Mouse (Mus musculus): ENCODE results near the gene Gm14151.
"Not testable (repeated sequence)": the region's sequence is repeated elsewhere in the genome, so short reads cannot be mapped to it uniquely, and the experiment has no call there.

Gene Gm14151

GRCm38 (mm10) chr2:151092250-151092649 is at the start of gene Gm14151:
Gene Gm14151, minus strand, starts transcription at chr2:151092350.
- DNase-seq: not testable (repeated sequence)

GRCm38 (mm10) chr2:151097945-151098344 is 5.8 kb upstream of the Gm14151 start, which contains the start of gene Gm14147:
Gene Gm14147, plus strand, starts transcription at chr2:151098245.
- not testable (repeated sequence) for DNase-seq

DNA sequence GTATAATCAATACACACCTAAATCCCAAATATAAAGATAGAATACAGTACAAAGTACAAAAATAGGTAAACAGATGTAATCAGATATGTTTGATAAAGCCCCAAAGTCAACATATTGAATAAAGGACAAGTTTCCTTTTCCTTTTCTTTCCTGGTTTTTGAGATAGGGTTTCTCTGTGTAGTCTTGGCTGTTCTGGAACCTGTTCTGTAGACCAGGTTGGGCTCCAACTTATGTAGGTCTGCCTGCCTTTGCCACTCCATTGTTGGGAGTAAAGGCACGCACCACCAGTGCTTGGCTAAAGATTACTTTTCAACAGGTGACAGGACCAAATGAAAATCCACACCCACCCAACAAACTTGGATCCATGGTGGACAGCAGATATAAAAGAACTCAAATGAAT is 35.5 kb downstream of the Gm14151 start:
- no peak for DNase-seq

DNA sequence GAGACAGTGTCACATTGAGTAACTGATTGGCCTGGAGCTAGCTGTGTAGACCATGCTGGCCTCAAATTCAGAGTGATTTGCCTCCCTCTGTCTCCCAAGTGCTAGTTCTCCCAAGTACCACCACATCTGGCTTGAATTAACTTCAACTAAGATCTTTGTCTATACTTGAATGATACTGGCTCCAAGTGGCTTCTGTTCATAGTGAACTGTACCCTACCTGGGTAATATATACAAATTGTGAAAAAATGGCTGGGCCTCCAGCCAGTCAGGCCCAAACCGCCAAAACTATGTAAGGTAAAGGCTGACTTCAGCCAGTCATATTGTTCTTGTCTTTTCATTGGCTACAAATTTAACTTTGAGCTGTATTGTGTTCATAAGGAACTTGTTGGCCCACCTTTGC is 51.7 kb downstream of the Gm14151 start:
- DNase-seq: no peak

- DNase-seq: peak; percentile 5
These were observed 52.4 kb downstream of the Gm14151 start for GRCm38 (mm10) chr2:151039726-151040125.

DNA sequence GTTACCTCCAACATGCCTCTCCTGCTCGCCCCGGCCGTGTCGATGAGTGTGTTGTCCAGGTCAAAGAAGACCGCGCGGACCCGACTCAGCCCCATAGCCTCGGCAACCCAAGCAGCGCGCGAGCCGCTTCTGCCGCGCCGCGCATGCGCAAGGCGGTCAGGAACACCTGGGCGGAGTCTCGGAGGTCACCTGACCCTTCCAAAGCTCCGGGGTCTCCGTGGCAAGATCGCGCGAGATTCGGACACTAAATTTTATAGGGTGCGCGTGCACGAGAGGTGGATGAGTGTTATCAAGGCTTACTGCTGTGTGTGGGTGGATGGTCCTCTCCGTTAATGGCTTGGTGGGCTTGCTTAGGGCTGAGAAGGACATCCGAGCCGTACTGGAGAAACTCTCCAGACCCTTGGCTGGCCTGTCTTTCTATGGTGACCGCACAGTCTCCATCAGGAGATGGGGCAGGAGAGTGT is 52.9 kb downstream of the Gm14151 start, which contains the start of the genes Ninl and Nanp:
Gene Ninl, minus strand, starts transcription at position 151 of the 464 bp plus-strand sequence.
Gene Nanp, minus strand, starts transcription at position 167 of the 464 bp plus-strand sequence.
- DNase-seq: peak; percentile 96

DNA sequence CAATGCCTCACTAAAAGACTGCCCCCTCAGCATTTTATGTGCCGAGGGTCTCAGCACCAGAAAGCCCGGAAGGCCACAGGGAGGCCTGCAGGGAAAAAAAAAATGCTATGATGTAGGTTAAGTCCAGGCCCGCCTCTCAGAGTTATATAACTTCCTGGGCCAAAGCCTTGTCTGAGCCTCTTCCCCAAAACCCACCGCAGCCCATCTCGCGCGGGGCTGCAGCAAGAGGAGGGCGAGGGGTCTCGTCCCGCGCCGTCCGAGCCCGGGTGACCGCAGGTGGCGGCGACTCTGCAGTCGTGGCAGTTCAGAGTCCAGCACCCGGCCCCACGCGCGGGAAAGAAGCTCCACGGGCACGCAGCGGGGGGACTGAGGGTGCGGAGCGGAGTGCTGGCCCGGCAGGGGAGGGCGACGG is 53.3 kb downstream of the Gm14151 start:
- DNase-seq: peak; percentile 44

DNA sequence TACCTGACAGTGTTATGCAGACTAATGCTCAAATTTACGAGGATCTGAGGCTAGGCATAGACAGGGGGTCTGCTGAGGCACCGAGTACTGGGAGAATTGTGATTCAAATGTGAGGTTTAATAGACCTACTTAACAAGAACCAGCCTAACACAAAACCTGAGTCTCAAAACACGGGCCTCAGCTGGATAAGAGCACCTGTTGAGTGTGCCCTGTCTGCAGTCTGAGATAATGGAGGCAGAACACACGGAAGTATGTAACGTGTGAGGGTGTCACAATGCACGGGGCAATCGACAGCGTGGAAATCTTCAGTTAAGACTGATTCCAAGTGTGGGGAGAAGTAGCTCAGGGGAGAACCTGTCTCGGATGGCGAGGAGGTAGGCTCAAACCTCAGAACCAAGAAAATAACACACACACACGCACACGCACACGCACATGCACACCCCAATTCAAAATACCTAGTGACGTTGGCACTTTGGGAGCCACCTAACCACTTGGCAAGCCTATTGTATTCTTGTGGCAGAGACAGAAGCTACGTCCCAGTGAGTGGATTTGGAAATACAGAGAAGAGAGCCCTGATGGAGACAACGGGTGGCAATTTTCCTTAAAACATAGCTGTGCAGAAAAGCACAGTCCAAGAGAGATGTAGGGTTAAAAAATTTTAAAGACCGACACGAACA is 54.1 kb downstream of the Gm14151 start:
- peak; percentile 11 for DNase-seq

DNA sequence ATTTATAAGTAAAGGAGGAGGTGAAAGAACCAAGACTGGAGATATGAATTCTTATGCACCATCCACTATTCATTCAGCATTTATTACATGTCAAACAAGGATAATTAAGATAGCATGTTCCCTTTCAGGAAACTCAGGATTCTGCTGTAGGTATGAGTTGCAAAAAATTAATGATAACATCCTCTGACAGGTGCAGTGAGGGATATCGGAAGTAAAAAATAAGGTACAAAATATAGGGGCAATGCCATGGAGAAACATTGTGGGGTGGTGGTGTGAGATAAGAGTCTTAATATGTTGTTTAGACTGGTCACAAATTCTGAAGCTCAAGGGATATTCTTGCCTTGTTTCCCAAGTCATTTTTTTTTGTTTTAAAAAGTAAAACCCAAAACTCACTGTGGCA is 54.9 kb downstream of the Gm14151 start:
- no peak for DNase-seq

Measured in lung, postnatal 36 days (tissue).